Mouse (Mus musculus): Measurements from ENCODE around the gene Crybb1. TPM values are rescaled to one million over a fixed set of nuclear protein-coding genes. Genes with fewer than 3 reads are reported as not detected.

Crybb1 gene
- polyA plus RNA-seq, 1 experiment from 2014 or later, result 2.9 TPM

GRCm38 (mm10) chr5:112272934-112273333, 17.3 kb downstream of the Crybb1 start:
- WGBS, result 65% methylated on average over 2 of the region's 2 CpGs
- Histone ChIP-seq H3K9me3 (ENCODE audit: control insufficient read depth, low read length) (no peaks in the 10 kb centered on the region), H3K27me3 (replicated peaks; ENCODE audit: control insufficient read depth, insufficient read depth, low read length) (peaks cover 14% of the 10 kb centered on the region), H3K4me2 (ENCODE audit: low read depth, low read length) (no peak overlapping the region), H3K4me3 (ENCODE audit: low read length) (no peak overlapping the region), H3K9ac (ENCODE audit: low read depth, low read length) (no peak overlapping the region), H3K4me1 (ENCODE audit: control insufficient read depth, insufficient read depth, low read length) (peaks cover 12% of the 10 kb centered on the region), H3K27ac (ENCODE audit: low read length) (no peak overlapping the region), H3K36me3 (ENCODE audit: control insufficient read depth, insufficient read depth, low read length) (no peaks in the 10 kb centered on the region)
- ATAC-seq, result no peak

- Histone ChIP-seq H3K36me3 (ENCODE audit: control insufficient read depth, insufficient read depth, low read length) (no peaks in the 10 kb centered on the region), H3K9ac (ENCODE audit: low read depth, low read length) (no peak overlapping the region), H3K9me3 (ENCODE audit: control insufficient read depth, low read length) (no peaks in the 10 kb centered on the region), H3K27ac (ENCODE audit: low read length) (no peak overlapping the region), H3K27me3 (replicated peaks; ENCODE audit: control insufficient read depth, insufficient read depth, low read length) (peaks cover 9% of the 10 kb centered on the region), H3K4me1 (ENCODE audit: control insufficient read depth, insufficient read depth, low read length) (peaks cover 15% of the 10 kb centered on the region), H3K4me2 (ENCODE audit: low read depth, low read length) (no peak overlapping the region), H3K4me3 (ENCODE audit: low read length) (no peak overlapping the region)
- whole genome bisulfite sequencing, result 47% methylated on average over 2 of the region's 2 CpGs
- no peak for ATAC-seq
Measured at GRCm38 (mm10) chr5:112273746-112274463, 18.3 kb downstream of the Crybb1 start.

GRCm38 (mm10) chr5:112275021-112275804, 19.6 kb downstream of the Crybb1 start:
- H3K27ac ChIP-seq (ENCODE audit: low read length), result no peak overlapping the region
- H3K4me2 ChIP-seq (ENCODE audit: low read depth, low read length), result peak overlapping the region; percentile 76
- WGBS, result 45% methylated on average over 3 of the region's 4 CpGs
- no peaks in the 10 kb centered on the region for H3K9me3 ChIP-seq (ENCODE audit: control insufficient read depth, low read length)
- peaks cover 24% of the 10 kb centered on the region for H3K4me1 ChIP-seq (ENCODE audit: control insufficient read depth, insufficient read depth, low read length)
- H3K36me3 ChIP-seq (ENCODE audit: control insufficient read depth, insufficient read depth, low read length), result no peaks in the 10 kb centered on the region
- H3K4me3 ChIP-seq (ENCODE audit: low read length), result no peak overlapping the region
- ATAC-seq, result no peak
- peak overlapping the region; percentile 14; the same call in 1 of the 2 replicates for H3K9ac ChIP-seq (ENCODE audit: low read depth, low read length)
- H3K27me3 ChIP-seq (replicated peaks; ENCODE audit: control insufficient read depth, insufficient read depth, low read length), result 0 out of 2 replicates have a peak, but pooled peaks cover 2% of the 10 kb centered on the region

- WGBS, result under 1% methylated on average over 61 of the region's 62 CpGs
- H3K4me2 ChIP-seq (ENCODE audit: low read depth, low read length), result peak within 1 kb of the TSS; percentile 85
- H3K4me1 ChIP-seq (ENCODE audit: control insufficient read depth, insufficient read depth, low read length), result peaks cover 35% of the 10 kb centered on the region
- ATAC-seq, result peak; percentile 96
- no peaks in the 10 kb centered on the region for H3K27me3 ChIP-seq (replicated peaks; ENCODE audit: control insufficient read depth, insufficient read depth, low read length)
- no peaks in the 10 kb centered on the region for H3K9me3 ChIP-seq (ENCODE audit: control insufficient read depth, low read length)
- no peaks in the 10 kb centered on the region for H3K36me3 ChIP-seq (ENCODE audit: control insufficient read depth, insufficient read depth, low read length)
- peak within 1 kb of the TSS; percentile 87 for H3K4me3 ChIP-seq (ENCODE audit: low read length)
- H3K9ac ChIP-seq (ENCODE audit: low read depth, low read length), result peak within 1 kb of the TSS; percentile 87
- H3K27ac ChIP-seq (ENCODE audit: low read length), result peak within 1 kb of the TSS; percentile 76
Measured at GRCm38 (mm10) chr5:112276267-112276873, 20.8 kb downstream of the Crybb1 start, which contains the start of gene Tpst2. Gene Tpst2, plus strand, starts transcription at chr5:112276691.

GRCm38 (mm10) chr5:112276907-112277348, 21.3 kb downstream of the Crybb1 start:
- H3K27me3 ChIP-seq (replicated peaks; ENCODE audit: control insufficient read depth, insufficient read depth, low read length), result no peaks in the 10 kb centered on the region
- under 1% methylated on average over 23 of the region's 24 CpGs for WGBS
- peak overlapping the region; percentile 85 for H3K4me2 ChIP-seq (ENCODE audit: low read depth, low read length)
- peak overlapping the region; percentile 87 for H3K4me3 ChIP-seq (ENCODE audit: low read length)
- ATAC-seq, result no peak; the same call in 1 of the 2 replicates
- H3K4me1 ChIP-seq (ENCODE audit: control insufficient read depth, insufficient read depth, low read length), result peaks cover 37% of the 10 kb centered on the region
- peak overlapping the region; percentile 76 for H3K27ac ChIP-seq (ENCODE audit: low read length)
- H3K9ac ChIP-seq (ENCODE audit: low read depth, low read length), result peak overlapping the region; percentile 87
- H3K36me3 ChIP-seq (ENCODE audit: control insufficient read depth, insufficient read depth, low read length), result no peaks in the 10 kb centered on the region
- H3K9me3 ChIP-seq (ENCODE audit: control insufficient read depth, low read length), result no peaks in the 10 kb centered on the region

GRCm38 (mm10) chr5:112277906-112278470, 22.4 kb downstream of the Crybb1 start:
- H3K27me3 ChIP-seq (replicated peaks; ENCODE audit: control insufficient read depth, insufficient read depth, low read length), result no peaks in the 10 kb centered on the region
- no peak for ATAC-seq
- no peak overlapping the region for H3K27ac ChIP-seq (ENCODE audit: low read length)
- H3K9me3 ChIP-seq (ENCODE audit: control insufficient read depth, low read length), result no peaks in the 10 kb centered on the region
- peak overlapping the region; percentile 87 for H3K4me3 ChIP-seq (ENCODE audit: low read length)
- H3K36me3 ChIP-seq (ENCODE audit: control insufficient read depth, insufficient read depth, low read length), result no peaks in the 10 kb centered on the region
- 71% methylated on average over 11 of the region's 11 CpGs for WGBS
- H3K4me2 ChIP-seq (ENCODE audit: low read depth, low read length), result peak overlapping the region; percentile 85
- H3K4me1 ChIP-seq (ENCODE audit: control insufficient read depth, insufficient read depth, low read length), result peaks cover 37% of the 10 kb centered on the region
- H3K9ac ChIP-seq (ENCODE audit: low read depth, low read length), result 0 out of 2 replicates have a peak overlapping the region, but pooled peaks have one; percentile 21

- H3K27me3 ChIP-seq (replicated peaks; ENCODE audit: control insufficient read depth, insufficient read depth, low read length), result no peaks in the 10 kb centered on the region
- WGBS, result 80% methylated on average over 17 of the region's 17 CpGs
- H3K9ac ChIP-seq (ENCODE audit: low read depth, low read length), result peak overlapping the region; percentile 33; the same call in 1 of the 2 replicates
- 0 out of 2 replicates have a peak overlapping the region, but pooled peaks have one; percentile 9 for H3K4me3 ChIP-seq (ENCODE audit: low read length)
- H3K27ac ChIP-seq (ENCODE audit: low read length), result peak overlapping the region; percentile 49
- H3K36me3 ChIP-seq (ENCODE audit: control insufficient read depth, insufficient read depth, low read length), result no peaks in the 10 kb centered on the region
- H3K4me1 ChIP-seq (ENCODE audit: control insufficient read depth, insufficient read depth, low read length), result peaks cover 37% of the 10 kb centered on the region
- 0 out of 2 replicates have a peak overlapping the region, but pooled peaks have one; percentile 2 for H3K4me2 ChIP-seq (ENCODE audit: low read depth, low read length)
- no peaks in the 10 kb centered on the region for H3K9me3 ChIP-seq (ENCODE audit: control insufficient read depth, low read length)
- no peak for ATAC-seq
Measured at GRCm38 (mm10) chr5:112279181-112280021, 23.8 kb downstream of the Crybb1 start.

GRCm38 (mm10) chr5:112280151-112280550, 24.5 kb downstream of the Crybb1 start:
- no peak for ATAC-seq
- Histone ChIP-seq H3K4me1 (ENCODE audit: control insufficient read depth, insufficient read depth, low read length) (peaks cover 37% of the 10 kb centered on the region), H3K4me2 (ENCODE audit: low read depth, low read length) (no peak overlapping the region), H3K4me3 (ENCODE audit: low read length) (no peak overlapping the region), H3K9me3 (ENCODE audit: control insufficient read depth, low read length) (no peaks in the 10 kb centered on the region), H3K27me3 (replicated peaks; ENCODE audit: control insufficient read depth, insufficient read depth, low read length) (no peaks in the 10 kb centered on the region), H3K9ac (ENCODE audit: low read depth, low read length) (peak overlapping the region; percentile 42), H3K36me3 (ENCODE audit: control insufficient read depth, insufficient read depth, low read length) (no peaks in the 10 kb centered on the region), H3K27ac (ENCODE audit: low read length) (peak overlapping the region; percentile 49)
- 81% methylated on average over 7 of the region's 7 CpGs for WGBS

All from intestine, embryonic 16.5 days (tissue).